8 mouse cellular contexts compared by ENCODE assay signal in the genomic region with DNA sequence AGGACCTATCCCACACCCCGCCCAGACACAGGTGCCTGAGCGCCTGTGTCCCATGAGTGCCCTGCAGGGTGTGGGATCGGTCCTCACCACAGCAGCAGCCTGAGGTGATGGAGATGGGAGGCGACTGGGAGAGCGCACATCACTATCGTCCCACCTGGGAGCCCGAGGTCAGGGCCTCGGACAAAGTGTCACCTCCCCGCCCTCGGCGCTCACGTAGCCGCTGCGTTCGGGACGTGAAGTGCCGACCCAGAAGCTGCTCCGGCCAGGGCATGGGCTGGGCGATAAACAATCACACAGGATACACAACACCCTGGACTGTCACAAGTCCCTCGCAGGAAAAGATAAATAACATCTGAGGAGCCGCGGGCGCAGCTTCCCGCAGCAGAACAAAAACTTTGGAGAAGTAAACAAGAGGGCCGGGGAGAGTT. TPM values are rescaled to one million over a fixed set of nuclear protein-coding genes. Genes with fewer than 3 reads are reported as not detected.
DNase-seq lines count a peak whose midpoint lies in the region; ATAC-seq and TF ChIP-seq lines count a peak whose summit lies in the region.

No protein-coding gene starts in this region.

- no peak for TF ChIP-seq CTCF in E14TG2a.4 (conservative IDR thresholded peaks at IDR 0.05; ENCODE audit: low read length)

- H3K9me3 ChIP-seq in E14TG2a.4 (ENCODE audit: low read length), result peaks cover 21% of the 10 kb centered on the region
- no peaks in the 10 kb centered on the region for H3K9me3 ChIP-seq in embryonic facial prominence, embryonic 11.5 days (replicated peaks; ENCODE audit: control insufficient read depth, low read length)
- 0 out of 2 replicates have a peak, but pooled peaks cover 6% of the 10 kb centered on the region for H3K9me3 ChIP-seq in hindbrain, embryonic 14.5 days (ENCODE audit: control insufficient read depth, low read length)
- H3K9me3 ChIP-seq in limb, embryonic 15.5 days, result no peaks in the 10 kb centered on the region
- no peaks in the 10 kb centered on the region for H3K9me3 ChIP-seq in neural tube, embryonic 11.5 days (ENCODE audit: control insufficient read depth, low read length)

- no peaks in the 10 kb centered on the region for H3K36me3 ChIP-seq in E14TG2a.4 (ENCODE audit: insufficient read depth, low read length)
- no peaks in the 10 kb centered on the region for H3K36me3 ChIP-seq in embryonic facial prominence, embryonic 11.5 days (replicated peaks; ENCODE audit: control insufficient read depth, insufficient read depth, low read depth, low read length)
- no peaks in the 10 kb centered on the region for H3K36me3 ChIP-seq in hindbrain, embryonic 14.5 days (replicated peaks; ENCODE audit: control insufficient read depth, insufficient read depth)
- no peaks in the 10 kb centered on the region for H3K36me3 ChIP-seq in limb, embryonic 15.5 days
- H3K36me3 ChIP-seq in neural tube, embryonic 11.5 days (ENCODE audit: control insufficient read depth, insufficient read depth, low read length), result no peaks in the 10 kb centered on the region

- no peak for DNase-seq in embryonic facial prominence, embryonic 11.5 days (ENCODE audit: low spot score)
- no peak for DNase-seq in hindbrain, embryonic 14.5 days (ENCODE audit: low spot score)
- DNase-seq in neural tube, embryonic 11.5 days (ENCODE audit: low spot score), result no peak
- no peak for DNase-seq in frontal cortex, postnatal 14 days (ENCODE audit: low spot score in 2 of 2)
- no peak for DNase-seq in cerebellum, adult 9-10 months
- DNase-seq in natural killer cell, adult 2 months (ENCODE audit: low spot score in 2 of 2), result no peak

- H3K27ac ChIP-seq in embryonic facial prominence, embryonic 11.5 days (replicated peaks; ENCODE audit: low read depth, low read length), result no peak overlapping the region
- H3K27ac ChIP-seq in hindbrain, embryonic 14.5 days, result no peak overlapping the region
- H3K27ac ChIP-seq in limb, embryonic 15.5 days, result no peak overlapping the region
- H3K27ac ChIP-seq in neural tube, embryonic 11.5 days (ENCODE audit: low read depth, low read length), result no peak overlapping the region

- ATAC-seq in embryonic facial prominence, embryonic 11.5 days (replicated peaks; ENCODE audit: insufficient number of reproducible peaks, low FRiP score, low TSS enrichment, low read depth), result no peak
- no peak for ATAC-seq in hindbrain, embryonic 14.5 days (ENCODE audit: low FRiP score)
- ATAC-seq in limb, embryonic 15.5 days (ENCODE audit: insufficient number of reproducible peaks, low FRiP score, low TSS enrichment, low read depth), result no peak
- ATAC-seq in neural tube, embryonic 11.5 days (ENCODE audit: insufficient read depth, low FRiP score, low TSS enrichment), result 0 out of 2 replicates have a peak, but pooled peaks have one; percentile 49

- H3K4me2 ChIP-seq in embryonic facial prominence, embryonic 11.5 days (ENCODE audit: low read depth, low read length), result peak overlapping the region; percentile 37
- H3K4me2 ChIP-seq in hindbrain, embryonic 14.5 days (replicated peaks), result peak overlapping the region; percentile 38
- H3K4me2 ChIP-seq in limb, embryonic 15.5 days, result peak overlapping the region; percentile 22; the same call in 1 of the 2 replicates
- peak overlapping the region; percentile 22 for H3K4me2 ChIP-seq in neural tube, embryonic 11.5 days (ENCODE audit: low read depth)

- H3K9ac ChIP-seq in embryonic facial prominence, embryonic 11.5 days (replicated peaks; ENCODE audit: low read length), result no peak overlapping the region
- no peak overlapping the region for H3K9ac ChIP-seq in hindbrain, embryonic 14.5 days
- no peak overlapping the region for H3K9ac ChIP-seq in limb, embryonic 15.5 days
- H3K9ac ChIP-seq in neural tube, embryonic 11.5 days (ENCODE audit: low read length), result no peak overlapping the region

- WGBS in embryonic facial prominence, embryonic 11.5 days, result under 1% methylated on average over 25 of the region's 25 CpGs
- WGBS in hindbrain, embryonic 14.5 days, result 1% methylated on average over 25 of the region's 25 CpGs
- 4% methylated on average over 25 of the region's 25 CpGs for WGBS in limb, embryonic 15.5 days
- WGBS in neural tube, embryonic 11.5 days, result under 1% methylated on average over 25 of the region's 25 CpGs

- H3K27me3 ChIP-seq in E14TG2a.4 (ENCODE audit: insufficient read depth, low read length), result peaks cover 51% of the 10 kb centered on the region
- H3K27me3 ChIP-seq in embryonic facial prominence, embryonic 11.5 days (ENCODE audit: control insufficient read depth, insufficient read depth, low read length), result peaks cover 16% of the 10 kb centered on the region
- H3K27me3 ChIP-seq in hindbrain, embryonic 14.5 days (ENCODE audit: control insufficient read depth, insufficient read depth, low read length), result peaks cover 60% of the 10 kb centered on the region
- peaks cover 54% of the 10 kb centered on the region for H3K27me3 ChIP-seq in limb, embryonic 15.5 days
- peaks cover 28% of the 10 kb centered on the region for H3K27me3 ChIP-seq in neural tube, embryonic 11.5 days (ENCODE audit: control insufficient read depth, insufficient read depth, low read length)

- peaks cover 53% of the 10 kb centered on the region for H3K4me1 ChIP-seq in E14TG2a.4 (replicated peaks; ENCODE audit: low read depth, low read length)
- H3K4me1 ChIP-seq in embryonic facial prominence, embryonic 11.5 days (ENCODE audit: control insufficient read depth, insufficient read depth, low read length), result peaks cover 3% of the 10 kb centered on the region; the same call in 1 of the 2 replicates
- peaks cover 19% of the 10 kb centered on the region; the same call in 1 of the 2 replicates for H3K4me1 ChIP-seq in hindbrain, embryonic 14.5 days (replicated peaks; ENCODE audit: control insufficient read depth, insufficient read depth, low read length)
- H3K4me1 ChIP-seq in limb, embryonic 15.5 days, result peaks cover 19% of the 10 kb centered on the region
- peaks cover 11% of the 10 kb centered on the region; the same call in 1 of the 2 replicates for H3K4me1 ChIP-seq in neural tube, embryonic 11.5 days (ENCODE audit: control insufficient read depth, insufficient read depth, low read length)

- peak overlapping the region; percentile 64 for H3K4me3 ChIP-seq in E14TG2a.4 (replicated peaks; ENCODE audit: low read length)
- peak overlapping the region; percentile 17; the same call in 1 of the 2 replicates for H3K4me3 ChIP-seq in embryonic facial prominence, embryonic 11.5 days (ENCODE audit: low read depth, low read length)
- no peak overlapping the region; the same call in 1 of the 2 replicates for H3K4me3 ChIP-seq in hindbrain, embryonic 14.5 days (replicated peaks; ENCODE audit: low read length)
- H3K4me3 ChIP-seq in limb, embryonic 15.5 days, result peak overlapping the region; percentile 5; the same call in 1 of the 2 replicates
- 0 out of 2 replicates have a peak overlapping the region, but pooled peaks have one; percentile 0 for H3K4me3 ChIP-seq in neural tube, embryonic 11.5 days (ENCODE audit: low read depth, low read length)

RNA-seq across cellular contexts. Expression of gene Flt1, which starts 27.1 kb away (rescaled TPM):
- 9.6 and 12.5 TPM in 2 replicates for polyA plus RNA-seq in embryonic facial prominence, embryonic 11.5 days (2014; fragmentation: Nextera tagmentation; extraction: Ambion mirVana)
- 13.2 and 13.8 TPM in 2 replicates for polyA plus RNA-seq in hindbrain, embryonic 14.5 days (2014; fragmentation: Nextera tagmentation; extraction: Ambion mirVana)
- 11.9 and 12.2 TPM in 2 replicates for polyA plus RNA-seq in limb, embryonic 15.5 days (2015; fragmentation: Nextera tagmentation; extraction: Ambion mirVana)
- 13.1 and 13.9 TPM in 2 replicates for polyA plus RNA-seq in neural tube, embryonic 11.5 days (2014; fragmentation: Nextera tagmentation; extraction: Ambion mirVana)
